Mouse (Mus musculus) cerebellum, adult 2 months (tissue): ENCODE data around the gene Cxcl2. TPM values are rescaled to one million over a fixed set of nuclear protein-coding genes. Genes with fewer than 3 reads are reported as not detected.
A peak's percentile ranks its signal among the peaks of the same experiment; 100 is the strongest.

ENCODE experiments used
- DNase-seq, 2 experiments: peaks; one replicate each; pipeline ENCODE4 v3.0.0; 2021
- H3K27ac ChIP-seq: fragments of 200-500 bp; 2 replicates; pipeline ENCODE4 v1.5.1; 2012; ENCODE audit warnings: low read length, control low read depth, inconsistent platforms; ENCODE audit not compliant: insufficient read depth
- H3K27me3 ChIP-seq: fragments of 200-500 bp; 2 replicates; pipeline ENCODE4 v1.6.1; 2012; ENCODE audit warnings: inconsistent platforms, mild to moderate bottlenecking, low read length, moderate library complexity; ENCODE audit not compliant: control insufficient read depth, insufficient read depth
- H3K4me1 ChIP-seq: fragments of 200-500 bp; 2 replicates; pipeline ENCODE4 v1.6.1; 2011; ENCODE audit warnings: low read length; ENCODE audit not compliant: control insufficient read depth, insufficient read depth
- H3K4me3 ChIP-seq: fragments of 200-500 bp; replicated peaks from 2 replicates; pipeline ENCODE3; 2011; ENCODE audit warnings: mild to moderate bottlenecking, low read depth, low read length, control low read depth; ENCODE audit not compliant: insufficient read depth
- CTCF ChIP-seq: fragments of 200-500 bp; IDR thresholded peaks from 2 replicates; pipeline ENCODE4 v1.5.1; 2011; ENCODE audit warnings: low read depth, mild to moderate bottlenecking, control low read depth, low read length, moderate library complexity, borderline replicate concordance; ENCODE audit not compliant: insufficient read depth
- POLR2A ChIP-seq: fragments of 200-500 bp; IDR thresholded peaks from 2 replicates; pipeline ENCODE4 v1.6.1; 2011; ENCODE audit warnings: low read length, control low read depth, borderline replicate concordance; ENCODE audit not compliant: insufficient read depth
- WGBS: fragments of 180-500 bp; shearing (Covaris S2); methylation state at CpG from one replicate; pipeline ENCODE4 v1.1.7; 2018; 5-methylcytosine and 5-hydroxymethylcytosine counted together
- polyA plus RNA-seq: library from polyadenylated mRNA; depleted of rRNA; stranded (reverse); fragments of >200 nt; gene quantifications from 2 replicates; pipeline ENCODE4 v1.2.3, GENCODE M21; 2012

Gene Cxcl2
- polyA plus RNA-seq, 1 experiment, result not detected

GRCm38 (mm10) chr5:90884628-90885242 lies 18.9 kb upstream of the Cxcl2 start:
- DNase-seq, result peak in 1 of 2 experiments; percentile 58

DNA sequence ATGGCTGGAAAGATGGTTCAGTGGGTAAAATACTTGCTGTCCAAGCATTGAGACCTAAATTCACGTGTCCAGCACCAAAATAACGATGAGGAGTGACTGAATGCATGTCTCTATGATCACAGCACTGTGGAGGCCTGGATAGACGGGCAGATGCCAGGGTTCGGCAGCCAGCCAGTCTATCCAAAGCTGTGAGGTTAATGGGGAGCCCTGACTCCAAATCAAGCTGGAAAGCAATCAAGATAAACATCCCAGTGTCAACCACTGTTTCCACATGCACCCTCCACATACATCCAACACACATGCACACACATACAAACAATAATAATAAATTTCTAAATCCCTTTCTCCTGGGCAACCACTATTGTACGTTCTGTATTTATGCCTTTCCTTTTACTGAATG lies 15.0 kb upstream of the Cxcl2 start:
- Histone ChIP-seq H3K27me3 (no peaks in the 10 kb centered on the region), H3K4me1 (no peaks in the 10 kb centered on the region; the same call in 1 of the 2 replicates), H3K27ac (no peak overlapping the region), H3K4me3 (no peak overlapping the region)
- no peak for TF ChIP-seq POLR2A
- no peak for TF ChIP-seq CTCF
- WGBS, result 75% methylated on average over 5 of the region's 5 CpGs
- DNase-seq, result no peak

More at GRCm38 (mm10) chr5:90884628-90885242, 18.9 kb upstream of the Cxcl2 start:
- TF ChIP-seq CTCF (no peak), POLR2A (no peak)
- Histone ChIP-seq H3K4me1 (no peaks in the 10 kb centered on the region), H3K27me3 (no peaks in the 10 kb centered on the region), H3K4me3 (no peak overlapping the region), H3K27ac (no peak overlapping the region)
- WGBS, result 44% methylated on average over 2 of the region's 2 CpGs

- peak in 1 of 2 experiments; percentile 20 for DNase-seq
- H3K27ac ChIP-seq, result no peak within 1 kb of the TSS
- no peaks in the 10 kb centered on the region for H3K27me3 ChIP-seq
- no peaks in the 10 kb centered on the region; the same call in 1 of the 2 replicates for H3K4me1 ChIP-seq
- H3K4me3 ChIP-seq, result peak within 1 kb of the TSS; percentile 52
- WGBS, result 12% methylated on average over 30 of the region's 30 CpGs
- TF ChIP-seq POLR2A (no peak), CTCF (peak; percentile 40; the same call in 1 of the 2 replicates)
Observed at GRCm38 (mm10) chr5:90890519-90891463, 12.9 kb upstream of the Cxcl2 start, which contains the start of gene Cxcl1. TSS of gene Cxcl1 (plus strand) at chr5:90891241.

GRCm38 (mm10) chr5:90891464-90891813 lies 12.2 kb upstream of the Cxcl2 start:
- Histone ChIP-seq H3K4me3 (peak overlapping the region; percentile 52), H3K27me3 (no peaks in the 10 kb centered on the region), H3K4me1 (no peaks in the 10 kb centered on the region; the same call in 1 of the 2 replicates), H3K27ac (no peak overlapping the region)
- DNase-seq, result no peak
- 41% methylated on average over 10 of the region's 10 CpGs for WGBS
- TF ChIP-seq POLR2A, result no peak
- no peak for TF ChIP-seq CTCF

DNA sequence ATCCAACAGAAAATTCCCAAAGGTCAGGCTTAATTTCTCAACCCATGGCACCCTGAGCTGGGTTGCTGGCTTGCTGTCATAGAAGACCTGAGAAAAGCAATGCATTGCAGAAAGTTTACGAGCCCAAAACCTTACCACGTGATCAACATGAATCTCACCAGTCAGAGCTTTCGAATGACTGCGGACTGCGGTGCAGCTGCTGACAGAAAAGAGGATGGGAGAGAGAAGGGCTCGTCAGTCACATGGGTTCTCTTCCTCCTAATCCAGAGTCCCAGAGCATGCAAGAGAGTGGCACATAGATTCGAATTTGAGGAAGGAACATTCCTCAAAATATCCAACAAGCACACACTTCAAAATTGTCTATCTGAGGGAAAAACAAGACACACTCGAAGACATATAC lies 9.4 kb upstream of the Cxcl2 start:
- WGBS, result 79% methylated on average over 8 of the region's 8 CpGs
- no peak overlapping the region for H3K27ac ChIP-seq
- H3K4me3 ChIP-seq, result no peak overlapping the region
- H3K4me1 ChIP-seq, result no peaks in the 10 kb centered on the region; the same call in 1 of the 2 replicates
- TF ChIP-seq POLR2A (no peak), CTCF (no peak)
- DNase-seq, result no peak
- no peaks in the 10 kb centered on the region for H3K27me3 ChIP-seq

GRCm38 (mm10) chr5:90897429-90897828 lies 6.2 kb upstream of the Cxcl2 start:
- TF ChIP-seq POLR2A, result no peak
- no peak for TF ChIP-seq CTCF
- no peak overlapping the region for H3K27ac ChIP-seq
- 82% methylated on average over 3 of the region's 3 CpGs for WGBS
- H3K4me3 ChIP-seq, result no peak overlapping the region
- no peaks in the 10 kb centered on the region for H3K27me3 ChIP-seq
- no peak for DNase-seq
- H3K4me1 ChIP-seq, result peaks cover 10% of the 10 kb centered on the region

DNA sequence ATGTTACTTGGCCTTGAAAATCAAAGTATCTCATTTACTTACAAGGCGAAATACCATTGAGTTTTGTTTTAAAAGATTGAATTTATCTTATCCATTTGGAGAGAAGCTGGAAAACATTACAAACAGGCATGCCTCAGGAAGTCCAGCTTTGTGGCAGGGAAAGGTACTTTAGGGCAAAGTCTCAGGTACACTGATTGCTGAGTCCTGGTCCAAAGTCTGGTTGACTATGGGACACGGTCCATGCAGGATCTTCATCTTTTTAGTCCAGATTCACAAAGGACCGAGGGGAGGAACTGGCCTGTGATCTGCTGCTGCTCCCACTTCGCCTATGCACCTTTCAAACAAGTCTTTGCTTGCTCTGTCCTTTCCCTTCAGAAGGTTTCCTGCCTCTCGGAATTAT lies 4.4 kb upstream of the Cxcl2 start:
- peaks cover 13% of the 10 kb centered on the region for H3K4me1 ChIP-seq
- H3K4me3 ChIP-seq, result no peak overlapping the region

More for the DNA sequence above, 4.4 kb upstream of the Cxcl2 start:
- TF ChIP-seq CTCF (no peak), POLR2A (no peak)
- WGBS, result 87% methylated on average over 5 of the region's 5 CpGs
- H3K27ac ChIP-seq, result no peak overlapping the region
- DNase-seq, result no peak
- no peaks in the 10 kb centered on the region for H3K27me3 ChIP-seq
